Mouse (Mus musculus) kidney, embryonic 15.5 days (tissue): ENCODE data around the gene Lrrc59. TPM values are rescaled to one million over a fixed set of nuclear protein-coding genes. Genes with fewer than 3 reads are reported as not detected.
A peak's percentile ranks its signal among the peaks of the same experiment; 100 is the strongest.
"Not testable (repeated sequence)": the region's sequence is repeated elsewhere in the genome, so short reads cannot be mapped to it uniquely, and the experiment has no call there.

Source experiments
- ATAC-seq: fragments of 200-750 bp; cut with Nextera tagmentation; replicated peaks from 2 replicates; pipeline ENCODE4 v1.8.0; 2017; ENCODE audit warnings: moderate TSS enrichment; ENCODE audit not compliant: low FRiP score
- H3K27ac ChIP-seq: fragments of 300-500 bp; sonication (generic); 2 replicates; pipeline ENCODE4 v1.5.1; 2015; ENCODE audit warnings: mild to moderate bottlenecking, inconsistent platforms
- H3K27me3 ChIP-seq: fragments of 300-500 bp; sonication (generic); 2 replicates; pipeline ENCODE4 v1.6.1; 2015; ENCODE audit warnings: inconsistent platforms
- H3K36me3 ChIP-seq: fragments of 300-500 bp; sonication (generic); 2 replicates; pipeline ENCODE4 v1.6.1; 2015; ENCODE audit warnings: inconsistent platforms
- H3K4me1 ChIP-seq: fragments of 300-500 bp; sonication (generic); 2 replicates; pipeline ENCODE4 v1.6.1; 2015; ENCODE audit warnings: inconsistent platforms
- H3K4me2 ChIP-seq: fragments of 300-500 bp; sonication (generic); 2 replicates; pipeline ENCODE4 v1.6.1; 2015; ENCODE audit warnings: moderate library complexity, mild to moderate bottlenecking, inconsistent platforms
- H3K4me3 ChIP-seq: fragments of 300-500 bp; sonication (generic); replicated peaks from 2 replicates; pipeline ENCODE4 v1.5.1; 2015; ENCODE audit warnings: mild to moderate bottlenecking, inconsistent platforms
- H3K9ac ChIP-seq: fragments of 300-500 bp; sonication (generic); 2 replicates; pipeline ENCODE4 v1.6.1; 2015; ENCODE audit warnings: mild to moderate bottlenecking, inconsistent platforms
- H3K9me3 ChIP-seq: fragments of 300-500 bp; sonication (generic); replicated peaks from 2 replicates; pipeline ENCODE4 v1.6.1; 2016; ENCODE audit warnings: inconsistent platforms
- WGBS: fragments of 180-500 bp; shearing (Covaris S2); methylation state at CpG from one replicate; pipeline ENCODE4 v1.1.7; 2015; ENCODE audit warnings: mixed read lengths; 5-methylcytosine and 5-hydroxymethylcytosine counted together
- polyA plus RNA-seq: library from polyadenylated mRNA; unstranded; fragments of >200 nt; fragmentation: Nextera tagmentation; extraction: Ambion mirVana; gene quantifications from 2 replicates; pipeline ENCODE4 v1.2.1, GENCODE M21; 2015

Lrrc59 gene
- polyA plus RNA-seq, 1 experiment from 2014 or later = 215 TPM

DNA sequence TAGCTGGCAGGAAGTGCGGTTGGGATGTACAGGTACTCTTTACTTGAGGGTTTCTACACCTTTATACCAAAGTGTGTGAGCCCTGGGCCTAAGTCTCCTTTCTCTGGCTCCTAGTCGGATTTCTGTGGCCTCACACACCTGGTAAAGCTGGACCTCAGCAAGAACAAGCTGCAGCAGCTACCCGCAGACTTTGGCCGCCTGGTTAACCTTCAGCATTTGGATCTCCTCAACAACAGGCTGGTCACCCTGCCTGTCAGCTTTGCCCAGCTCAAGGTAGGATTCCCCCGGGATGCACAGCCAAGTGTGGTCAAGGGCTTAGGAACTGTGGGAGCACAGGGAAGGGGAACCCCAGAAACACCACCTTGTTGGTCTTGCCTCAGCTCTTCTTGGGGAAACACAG is 4.9 kb downstream of the Lrrc59 start:
- H3K4me3 ChIP-seq = no peak overlapping the region
- H3K9ac ChIP-seq = no peak overlapping the region
- H3K9me3 ChIP-seq = no peaks in the 10 kb centered on the region
- peaks cover 82% of the 10 kb centered on the region for H3K36me3 ChIP-seq
- no peak overlapping the region for H3K27ac ChIP-seq
- no peaks in the 10 kb centered on the region for H3K27me3 ChIP-seq
- H3K4me2 ChIP-seq = no peak overlapping the region
- 86% methylated on average over 5 of the region's 5 CpGs for WGBS
- peaks cover 14% of the 10 kb centered on the region for H3K4me1 ChIP-seq
- ATAC-seq = no peak

- 86% methylated on average over 8 of the region's 8 CpGs for WGBS
- no peak for ATAC-seq
- H3K27ac ChIP-seq = no peak overlapping the region
- no peak overlapping the region for H3K4me2 ChIP-seq
- H3K27me3 ChIP-seq = no peaks in the 10 kb centered on the region
- H3K9ac ChIP-seq = no peak overlapping the region
- H3K9me3 ChIP-seq = no peaks in the 10 kb centered on the region
- peaks cover 92% of the 10 kb centered on the region for H3K36me3 ChIP-seq
- no peak overlapping the region for H3K4me3 ChIP-seq
- H3K4me1 ChIP-seq = no peaks in the 10 kb centered on the region
Measured at GRCm38 (mm10) chr11:94644461-94645219, 15.1 kb downstream of the Lrrc59 start.

GRCm38 (mm10) chr11:94646457-94646856 is 16.9 kb downstream of the Lrrc59 start:
- no peak overlapping the region for H3K4me2 ChIP-seq
- H3K36me3 ChIP-seq = peaks cover 90% of the 10 kb centered on the region
- H3K4me1 ChIP-seq = no peaks in the 10 kb centered on the region
- H3K9me3 ChIP-seq = no peaks in the 10 kb centered on the region
- no peak overlapping the region for H3K4me3 ChIP-seq
- H3K9ac ChIP-seq = no peak overlapping the region
- 94% methylated on average over 4 of the region's 4 CpGs for WGBS
- ATAC-seq = no peak
- no peak overlapping the region for H3K27ac ChIP-seq
- H3K27me3 ChIP-seq = no peaks in the 10 kb centered on the region

DNA sequence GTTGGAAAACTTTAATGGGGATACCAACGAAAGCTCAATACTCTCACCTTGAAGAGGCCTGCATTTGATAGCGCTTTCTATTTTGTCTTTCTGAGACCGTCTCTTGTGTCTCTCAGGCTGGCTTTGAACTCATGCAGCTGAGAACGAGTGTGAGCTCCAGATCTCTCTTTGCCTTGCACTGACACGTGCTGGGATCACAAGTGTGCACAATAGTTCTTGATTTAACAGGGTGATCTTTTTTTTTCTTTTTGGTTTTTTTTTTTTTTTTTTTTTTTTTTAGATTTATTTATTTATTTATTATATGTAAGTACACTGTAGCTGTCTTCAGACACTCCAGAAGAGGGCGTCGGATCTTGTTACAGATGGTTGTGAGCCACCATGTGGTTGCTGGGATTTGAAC is 21.7 kb downstream of the Lrrc59 start:
- not testable (repeated sequence) for H3K4me3 ChIP-seq, H3K9me3 ChIP-seq, ATAC-seq, H3K27ac ChIP-seq, H3K4me2 ChIP-seq, H3K27me3 ChIP-seq, H3K9ac ChIP-seq
- peaks cover 21% of the 10 kb centered on the region for H3K4me1 ChIP-seq
- peaks cover 48% of the 10 kb centered on the region for H3K36me3 ChIP-seq
- WGBS = 93% methylated on average over 7 of the region's 7 CpGs

DNA sequence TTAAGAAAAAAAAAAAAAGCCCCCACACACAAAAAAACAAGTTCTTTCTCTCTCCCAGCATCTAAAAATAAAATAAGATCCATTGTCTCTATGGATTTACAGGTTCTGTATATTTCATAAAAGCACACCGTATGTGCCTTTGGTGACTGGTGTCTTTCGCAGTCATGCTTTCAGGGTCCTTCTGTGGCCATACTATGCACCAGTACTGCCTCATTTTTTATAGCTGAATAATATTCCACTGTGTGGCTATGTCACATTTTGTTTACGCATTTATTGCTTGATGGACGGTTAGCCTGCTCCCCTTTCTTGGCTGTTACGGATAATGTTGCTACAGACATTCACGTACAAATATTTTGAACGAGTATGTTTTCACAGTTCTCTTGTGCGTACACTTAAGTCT is 23.4 kb downstream of the Lrrc59 start:
- 45% methylated on average over 8 of the region's 8 CpGs for WGBS
- Histone ChIP-seq H3K4me1 (peaks cover 21% of the 10 kb centered on the region), H3K9me3 (no peaks in the 10 kb centered on the region), H3K27ac (no peak overlapping the region), H3K36me3 (peaks cover 46% of the 10 kb centered on the region), H3K4me3 (peak overlapping the region; percentile 77), H3K27me3 (no peaks in the 10 kb centered on the region), H3K9ac (peak overlapping the region; percentile 70; the same call in 1 of the 2 replicates), H3K4me2 (peak overlapping the region; percentile 66)
- ATAC-seq = no peak

- 1% methylated on average over 32 of the region's 32 CpGs for WGBS
Measured at GRCm38 (mm10) chr11:94653663-94654436, 24.3 kb downstream of the Lrrc59 start, which contains the start of the genes Mrpl27 and Eme1. Gene Mrpl27 (plus strand): TSS chr11:94653767. Gene Eme1 (minus strand): TSS chr11:94653964.

DNA sequence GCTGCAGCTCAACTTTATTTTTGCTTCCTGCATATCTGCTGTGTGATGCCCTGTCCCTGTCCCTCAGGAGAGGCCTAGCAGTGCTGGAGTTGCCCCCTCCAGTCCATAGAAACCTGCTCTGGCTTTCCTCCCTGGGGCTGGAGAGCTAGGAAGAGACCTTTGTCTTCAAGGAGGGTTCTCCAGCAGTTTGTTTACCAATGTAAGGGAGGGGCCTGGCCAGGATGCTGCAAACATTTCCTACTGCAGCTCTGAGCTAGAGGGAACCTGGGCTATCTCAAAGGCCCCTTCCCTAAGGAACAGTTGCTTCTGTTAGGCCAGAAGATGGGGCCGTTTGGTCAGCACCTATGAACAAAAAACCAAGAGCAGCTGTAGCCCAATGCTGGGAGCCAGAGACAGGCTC is 31.8 kb downstream of the Lrrc59 start:
- no peak overlapping the region for H3K27ac ChIP-seq
- no peaks in the 10 kb centered on the region for H3K27me3 ChIP-seq
- H3K36me3 ChIP-seq = peaks cover 95% of the 10 kb centered on the region
- WGBS = 69% methylated on average over 1 of the region's 1 CpGs
- H3K4me3 ChIP-seq = no peak overlapping the region
- no peaks in the 10 kb centered on the region for H3K4me1 ChIP-seq
- no peak for ATAC-seq
- no peak overlapping the region for H3K4me2 ChIP-seq
- no peaks in the 10 kb centered on the region for H3K9me3 ChIP-seq
- H3K9ac ChIP-seq = no peak overlapping the region

More at GRCm38 (mm10) chr11:94653663-94654436, 24.3 kb downstream of the Lrrc59 start, which contains the start of the genes Mrpl27 and Eme1:
- ATAC-seq = peak; percentile 88
- Histone ChIP-seq H3K27me3 (no peaks in the 10 kb centered on the region), H3K9ac (peak within 1 kb of the TSS; percentile 70), H3K4me2 (peak within 1 kb of the TSS; percentile 66), H3K9me3 (no peaks in the 10 kb centered on the region), H3K4me1 (peaks cover 21% of the 10 kb centered on the region), H3K36me3 (peaks cover 51% of the 10 kb centered on the region), H3K4me3 (peak within 1 kb of the TSS; percentile 77), H3K27ac (peak within 1 kb of the TSS; percentile 98)

DNA sequence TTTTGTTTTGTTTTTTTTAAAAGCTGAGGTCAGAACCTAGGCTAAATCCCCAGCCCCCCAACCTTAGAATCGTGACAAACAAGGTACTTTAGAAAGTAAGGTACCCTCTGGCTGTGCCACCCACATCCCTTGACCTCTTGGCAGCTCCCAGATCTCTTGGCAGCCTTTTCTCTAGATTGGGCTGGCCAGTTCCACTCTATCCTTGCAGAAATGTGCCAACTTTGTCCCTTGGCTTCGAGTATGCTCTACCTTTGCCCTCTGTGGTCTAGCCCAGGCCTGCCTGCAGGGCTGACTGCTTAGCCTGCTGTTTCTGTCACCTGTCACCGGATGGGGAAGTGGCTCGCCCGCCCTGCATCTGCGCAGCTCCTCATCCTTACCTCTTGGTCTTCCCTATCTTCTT is 35.7 kb downstream of the Lrrc59 start:
- Histone ChIP-seq H3K4me2 (no peak overlapping the region), H3K36me3 (peaks cover 98% of the 10 kb centered on the region), H3K4me3 (no peak overlapping the region), H3K27me3 (no peaks in the 10 kb centered on the region), H3K4me1 (no peaks in the 10 kb centered on the region), H3K9me3 (no peaks in the 10 kb centered on the region), H3K27ac (no peak overlapping the region), H3K9ac (no peak overlapping the region)
- WGBS = 92% methylated on average over 6 of the region's 6 CpGs
- no peak for ATAC-seq

GRCm38 (mm10) chr11:94674984-94675383 is 45.4 kb downstream of the Lrrc59 start:
- no peaks in the 10 kb centered on the region for H3K9me3 ChIP-seq
- no peak overlapping the region for H3K4me3 ChIP-seq
- 72% methylated on average over 5 of the region's 5 CpGs for WGBS
- no peak for ATAC-seq
- H3K27ac ChIP-seq = no peak overlapping the region
- H3K27me3 ChIP-seq = no peaks in the 10 kb centered on the region
- no peak overlapping the region for H3K9ac ChIP-seq
- peaks cover 33% of the 10 kb centered on the region for H3K4me1 ChIP-seq
- 0 out of 2 replicates have a peak overlapping the region, but pooled peaks have one; percentile 5 for H3K4me2 ChIP-seq
- H3K36me3 ChIP-seq = peaks cover 7% of the 10 kb centered on the region

GRCm38 (mm10) chr11:94675446-94675845 is 45.9 kb downstream of the Lrrc59 start:
- ATAC-seq = no peak
- Histone ChIP-seq H3K9me3 (no peaks in the 10 kb centered on the region), H3K36me3 (peaks cover 3% of the 10 kb centered on the region), H3K27me3 (no peaks in the 10 kb centered on the region), H3K4me3 (peak overlapping the region; percentile 85; the same call in 1 of the 2 replicates), H3K9ac (no peak overlapping the region), H3K4me2 (peak overlapping the region; percentile 73; the same call in 1 of the 2 replicates), H3K4me1 (peaks cover 33% of the 10 kb centered on the region), H3K27ac (no peak overlapping the region)
- 80% methylated on average over 5 of the region's 5 CpGs for WGBS

- Histone ChIP-seq H3K27me3 (no peaks in the 10 kb centered on the region), H3K4me1 (peaks cover 33% of the 10 kb centered on the region), H3K9me3 (no peaks in the 10 kb centered on the region), H3K4me3 (peak overlapping the region; percentile 85), H3K9ac (peak overlapping the region; percentile 90), H3K36me3 (no peaks in the 10 kb centered on the region), H3K27ac (peak overlapping the region; percentile 91; the same call in 1 of the 2 replicates), H3K4me2 (peak overlapping the region; percentile 73)
- 37% methylated on average over 4 of the region's 4 CpGs for WGBS
- ATAC-seq = no peak
Measured at GRCm38 (mm10) chr11:94676308-94676707, 46.7 kb downstream of the Lrrc59 start.
